Mouse (Mus musculus) hindbrain, embryonic 11.5 days (tissue): ENCODE results near the gene Atp2b2. TPM values are rescaled to one million over a fixed set of nuclear protein-coding genes. Genes with fewer than 3 reads are reported as not detected.
A peak's percentile ranks its signal among the peaks of the same experiment; 100 is the strongest.

ENCODE experiments used
- ATAC-seq: fragments of 200-750 bp; cut with Nextera tagmentation; 2 replicates; pipeline ENCODE4 v1.8.0; 2017; ENCODE audit warnings: mild to moderate bottlenecking, moderate TSS enrichment, moderate library complexity; ENCODE audit not compliant: low FRiP score
- DNase-seq: peaks from one replicate; pipeline ENCODE4 v3.0.0-alpha.2; 2015; ENCODE audit warnings: low spot score
- H3K27ac ChIP-seq: fragments of 300-500 bp; sonication (generic); 2 replicates; pipeline ENCODE4 v1.5.1; 2014; ENCODE audit warnings: mild to moderate bottlenecking, low read depth, low read length
- H3K27me3 ChIP-seq: fragments of 300-500 bp; sonication (generic); 2 replicates; pipeline ENCODE4 v1.6.1; 2014; ENCODE audit warnings: mild to moderate bottlenecking, low read length, moderate library complexity, mixed read lengths; ENCODE audit not compliant: control insufficient read depth, insufficient read depth
- H3K36me3 ChIP-seq: fragments of 300-500 bp; sonication (generic); 2 replicates; pipeline ENCODE4 v1.6.1; 2014; ENCODE audit warnings: mild to moderate bottlenecking, low read length, moderate library complexity, mixed read lengths; ENCODE audit not compliant: control insufficient read depth, insufficient read depth
- H3K4me1 ChIP-seq: fragments of 300-500 bp; sonication (generic); replicated peaks from 2 replicates; pipeline ENCODE4 v1.6.1; 2014; ENCODE audit warnings: low read length, mixed read lengths; ENCODE audit not compliant: control insufficient read depth, insufficient read depth
- H3K4me2 ChIP-seq: fragments of 300-500 bp; sonication (generic); replicated peaks from 2 replicates; pipeline ENCODE4 v1.6.1; 2014; ENCODE audit warnings: mild to moderate bottlenecking, low read depth, low read length
- H3K4me3 ChIP-seq: fragments of 300-500 bp; sonication (generic); 2 replicates; pipeline ENCODE4 v1.5.1; 2014; ENCODE audit warnings: low read depth, low read length
- H3K9ac ChIP-seq: fragments of 300-500 bp; sonication (generic); 2 replicates; pipeline ENCODE4 v1.6.1; 2014; ENCODE audit warnings: low read depth, low read length
- H3K9me3 ChIP-seq: fragments of 300-500 bp; sonication (generic); 2 replicates; pipeline ENCODE4 v1.6.1; 2016; ENCODE audit warnings: low read length; ENCODE audit not compliant: control insufficient read depth
- WGBS: fragments of 180-500 bp; shearing (Covaris S2); extraction: QIAGEN DNeasy Blood & Tissue Kit; methylation state at CpG from one replicate; pipeline ENCODE4 v1.1.7; 2014; 5-methylcytosine and 5-hydroxymethylcytosine counted together
- polyA plus RNA-seq: library from polyadenylated mRNA; unstranded; fragments of >200 nt; fragmentation: Nextera tagmentation; extraction: Ambion mirVana; gene quantifications from 2 replicates; pipeline ENCODE4 v1.2.1, GENCODE M21; 2014

The Atp2b2 gene
- polyA plus RNA-seq, 1 experiment from 2014 or later = 5.2 TPM

GRCm38 (mm10) chr6:113978673-113979072 lies 63.7 kb downstream of the Atp2b2 start:
- Histone ChIP-seq H3K27ac (no peak overlapping the region), H3K27me3 (no peaks in the 10 kb centered on the region), H3K36me3 (no peaks in the 10 kb centered on the region), H3K4me3 (no peak overlapping the region), H3K4me2 (no peak overlapping the region), H3K4me1 (no peaks in the 10 kb centered on the region), H3K9me3 (no peaks in the 10 kb centered on the region), H3K9ac (no peak overlapping the region)
- WGBS = 94% methylated on average over 8 of the region's 8 CpGs
- ATAC-seq (no peak), DNase-seq (no peak)

GRCm38 (mm10) chr6:113978091-113978650 lies 64.2 kb downstream of the Atp2b2 start:
- Histone ChIP-seq H3K4me1 (no peaks in the 10 kb centered on the region), H3K9ac (no peak overlapping the region), H3K27ac (no peak overlapping the region), H3K4me3 (no peak overlapping the region), H3K36me3 (no peaks in the 10 kb centered on the region), H3K27me3 (no peaks in the 10 kb centered on the region), H3K9me3 (no peaks in the 10 kb centered on the region), H3K4me2 (no peak overlapping the region)
- DNase-seq = no peak
- no peak for ATAC-seq
- 86% methylated on average over 5 of the region's 5 CpGs for WGBS

- Histone ChIP-seq H3K4me3 (no peak overlapping the region), H3K4me1 (no peaks in the 10 kb centered on the region), H3K27me3 (no peaks in the 10 kb centered on the region), H3K9ac (no peak overlapping the region), H3K9me3 (no peaks in the 10 kb centered on the region), H3K27ac (no peak overlapping the region), H3K4me2 (no peak overlapping the region), H3K36me3 (no peaks in the 10 kb centered on the region)
- 90% methylated on average over 2 of the region's 2 CpGs for WGBS
- no peak for DNase-seq
- no peak for ATAC-seq
These were observed 71.5 kb downstream of the Atp2b2 start for GRCm38 (mm10) chr6:113970900-113971299.

- WGBS = 67% methylated on average over 9 of the region's 9 CpGs
These were observed 71.9 kb downstream of the Atp2b2 start for GRCm38 (mm10) chr6:113970464-113970863.

GRCm38 (mm10) chr6:113969751-113970150 lies 72.7 kb downstream of the Atp2b2 start:
- 44% methylated on average over 3 of the region's 3 CpGs for WGBS
- DNase-seq (no peak), ATAC-seq (no peak)
- no peaks in the 10 kb centered on the region for H3K9me3 ChIP-seq
- no peak overlapping the region for H3K9ac ChIP-seq
- H3K27ac ChIP-seq = no peak overlapping the region
- H3K36me3 ChIP-seq = no peaks in the 10 kb centered on the region
- H3K4me1 ChIP-seq = no peaks in the 10 kb centered on the region
- no peaks in the 10 kb centered on the region for H3K27me3 ChIP-seq
- H3K4me3 ChIP-seq = no peak overlapping the region
- no peak overlapping the region for H3K4me2 ChIP-seq

More at GRCm38 (mm10) chr6:113970464-113970863, 71.9 kb downstream of the Atp2b2 start:
- H3K36me3 ChIP-seq = no peaks in the 10 kb centered on the region
- no peak for ATAC-seq
- no peak overlapping the region for H3K27ac ChIP-seq
- H3K9me3 ChIP-seq = no peaks in the 10 kb centered on the region
- H3K4me3 ChIP-seq = no peak overlapping the region
- H3K9ac ChIP-seq = no peak overlapping the region
- H3K4me2 ChIP-seq = no peak overlapping the region
- H3K4me1 ChIP-seq = no peaks in the 10 kb centered on the region
- H3K27me3 ChIP-seq = no peaks in the 10 kb centered on the region
- DNase-seq = no peak

GRCm38 (mm10) chr6:113962811-113963210 lies 79.6 kb downstream of the Atp2b2 start:
- ATAC-seq (no peak), DNase-seq (peak; percentile 67)
- H3K4me1 ChIP-seq = no peaks in the 10 kb centered on the region
- no peak overlapping the region for H3K27ac ChIP-seq
- H3K9me3 ChIP-seq = no peaks in the 10 kb centered on the region
- 17% methylated on average over 3 of the region's 3 CpGs for WGBS
- no peak overlapping the region for H3K4me3 ChIP-seq
- H3K4me2 ChIP-seq = no peak overlapping the region
- H3K9ac ChIP-seq = no peak overlapping the region
- H3K27me3 ChIP-seq = no peaks in the 10 kb centered on the region
- H3K36me3 ChIP-seq = no peaks in the 10 kb centered on the region

GRCm38 (mm10) chr6:113961658-113962057 lies 80.8 kb downstream of the Atp2b2 start:
- no peak for ATAC-seq
- no peak overlapping the region for H3K4me3 ChIP-seq
- no peak overlapping the region for H3K27ac ChIP-seq
- 87% methylated on average over 2 of the region's 2 CpGs for WGBS
- H3K9me3 ChIP-seq = no peaks in the 10 kb centered on the region
- DNase-seq = no peak
- H3K9ac ChIP-seq = no peak overlapping the region
- H3K4me1 ChIP-seq = no peaks in the 10 kb centered on the region
- H3K4me2 ChIP-seq = no peak overlapping the region
- H3K27me3 ChIP-seq = no peaks in the 10 kb centered on the region
- H3K36me3 ChIP-seq = no peaks in the 10 kb centered on the region

GRCm38 (mm10) chr6:113959336-113959735 lies 83.1 kb downstream of the Atp2b2 start:
- no peak overlapping the region for H3K4me3 ChIP-seq
- ATAC-seq (no peak), DNase-seq (no peak)
- no peak overlapping the region for H3K9ac ChIP-seq
- no peaks in the 10 kb centered on the region for H3K27me3 ChIP-seq
- no peaks in the 10 kb centered on the region for H3K4me1 ChIP-seq
- no peaks in the 10 kb centered on the region for H3K36me3 ChIP-seq
- WGBS = 74% methylated on average over 1 of the region's 1 CpGs
- H3K9me3 ChIP-seq = no peaks in the 10 kb centered on the region
- H3K4me2 ChIP-seq = no peak overlapping the region
- no peak overlapping the region for H3K27ac ChIP-seq

GRCm38 (mm10) chr6:113958714-113959113 lies 83.7 kb downstream of the Atp2b2 start:
- Histone ChIP-seq H3K27me3 (no peaks in the 10 kb centered on the region), H3K27ac (no peak overlapping the region), H3K36me3 (no peaks in the 10 kb centered on the region), H3K4me3 (no peak overlapping the region), H3K9me3 (no peaks in the 10 kb centered on the region), H3K9ac (no peak overlapping the region), H3K4me1 (no peaks in the 10 kb centered on the region), H3K4me2 (no peak overlapping the region)
- WGBS = 58% methylated on average over 2 of the region's 2 CpGs
- DNase-seq (no peak), ATAC-seq (no peak)
